Mouse (Mus musculus) CD8-positive naive resting alpha-beta T cell, adult 57 days (primary cell): Measurements from ENCODE around the gene Kcnrg. TPM values are rescaled to one million over a fixed set of nuclear protein-coding genes. Genes with fewer than 3 reads are reported as not detected.

Source experiments
- total RNA-seq: library from RNA; stranded (reverse); gene quantifications from one replicate; pipeline ENCODE4 v1.2.4, GENCODE M21; 2023

Gene Kcnrg
- total RNA-seq = 1.4 TPM

DNA sequence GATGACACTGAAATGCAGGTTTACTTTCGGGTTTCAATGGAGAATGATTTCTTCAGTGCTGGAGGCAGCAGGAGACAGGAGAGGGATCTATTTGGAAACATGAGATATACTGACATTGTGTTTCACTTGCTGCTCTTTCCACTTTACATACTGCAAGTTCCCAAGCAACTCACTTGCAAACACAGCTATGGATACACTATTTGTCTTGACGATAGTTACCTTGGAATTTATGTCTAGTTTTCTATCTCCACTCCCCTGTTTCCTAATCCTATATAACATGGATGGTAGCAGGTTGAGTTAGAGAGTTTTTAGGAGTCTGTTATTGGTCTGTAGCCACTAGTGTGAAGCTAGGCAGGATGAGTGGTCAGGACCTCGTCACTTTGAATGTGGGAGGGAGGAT is at the start of gene Kcnrg:
TSS of gene Kcnrg (plus strand) at position 301 of the 400 bp plus-strand sequence.

DNA sequence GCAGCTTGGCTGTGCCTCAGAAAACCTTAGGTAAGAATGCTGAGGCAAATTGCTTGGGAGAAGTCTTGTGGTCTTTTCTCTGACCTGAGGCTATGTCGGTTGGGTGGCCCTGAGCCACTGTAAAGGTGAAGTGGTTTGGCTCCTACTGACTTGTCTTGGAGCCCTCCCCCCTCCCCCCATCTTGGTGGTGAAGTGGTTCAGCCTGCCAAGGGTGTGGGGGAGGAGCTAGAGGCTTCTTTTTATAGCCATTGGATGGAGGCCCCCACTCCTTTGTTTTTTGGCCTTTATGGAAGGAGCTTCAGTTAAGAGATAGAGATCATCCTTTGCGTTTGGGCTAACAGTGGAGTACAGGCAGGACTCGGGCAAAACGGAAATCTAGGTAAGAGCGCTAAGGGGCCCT is 9.3 kb upstream of the Kcnrg start, which contains the start of gene Trim13:
TSS of gene Trim13 (plus strand) at position 280 of the 400 bp plus-strand sequence.

Other genes starting within 250 kb of the Kcnrg start
- gene Ebpl, start 247.0 kb upstream of the Kcnrg start, total RNA-seq = 3.6 TPM
- gene Kpna3, start 167.6 kb upstream of the Kcnrg start, total RNA-seq = 21.3 TPM
- gene Spryd7, start 50.6 kb upstream of the Kcnrg start, total RNA-seq = 9.9 TPM
- 12.6 TPM for gene Trim13, start 9.2 kb upstream of the Kcnrg start, total RNA-seq